Mouse (Mus musculus): ENCODE results near the gene Cep85l.

DNA sequence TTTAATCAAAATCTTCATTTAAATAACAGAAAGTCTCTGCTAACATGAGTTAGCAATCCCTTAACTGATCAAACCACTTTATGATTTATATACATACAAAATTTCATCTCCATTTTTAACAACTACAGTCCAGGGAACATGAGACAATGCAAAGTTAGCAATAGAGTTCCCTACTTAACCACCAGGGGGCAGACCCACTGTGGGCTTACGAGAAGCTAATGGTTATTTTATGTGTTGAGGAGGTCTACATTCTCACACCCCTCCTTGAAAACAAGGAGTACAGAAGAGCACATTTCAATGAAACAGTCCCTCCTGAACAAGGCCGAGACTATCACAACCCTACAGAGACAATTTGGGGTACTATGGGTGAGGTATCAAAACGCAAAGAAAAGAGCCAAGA lies 33.2 kb downstream of the Cep85l start:
- no peak for TF ChIP-seq POLR2A (IDR thresholded peaks at IDR 0.05; ENCODE audit: borderline replicate concordance, control insufficient read depth, low read depth, low read length)
- no peak for TF ChIP-seq CTCF (IDR thresholded peaks at IDR 0.05; ENCODE audit: control insufficient read depth, insufficient read depth, low read length)

Data from bone marrow, adult 2 months (tissue).